Mouse (Mus musculus): ENCODE data around the gene Ldlr. TPM values are rescaled to one million over a fixed set of nuclear protein-coding genes. Genes with fewer than 3 reads are reported as not detected.
"Not testable (repeated sequence)": the region's sequence is repeated elsewhere in the genome, so short reads cannot be mapped to it uniquely, and the experiment has no call there.

Gene Ldlr
- polyA plus RNA-seq, 1 experiment from 2014 or later, result 7.3 TPM

DNA sequence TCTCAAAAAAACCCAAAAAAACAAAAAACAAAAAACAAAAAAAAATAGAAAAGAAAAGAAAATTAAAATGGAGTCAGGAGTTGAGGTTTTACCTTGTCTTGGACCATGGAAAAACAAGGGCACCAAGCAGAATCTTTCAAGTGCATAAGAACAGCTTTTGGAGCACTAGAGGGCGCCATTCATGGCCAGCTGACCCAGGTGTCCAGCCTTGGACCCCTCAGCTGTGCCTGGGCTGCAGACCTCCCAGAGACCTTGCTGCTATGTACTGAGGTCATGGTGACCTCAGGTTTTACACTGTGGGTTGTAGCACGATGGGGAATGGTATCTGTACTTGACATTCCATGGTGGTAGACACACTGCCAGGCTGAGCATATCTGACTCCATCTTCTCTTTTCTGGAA is 31.4 kb upstream of the Ldlr start:
- Histone ChIP-seq H3K9ac (ENCODE audit: low read length) (no peak overlapping the region), H3K4me3 (ENCODE audit: control insufficient read depth in 1 of 2, insufficient read depth in 1 of 2, low read depth in 1 of 2, low read length in 2 of 2) (no peak overlapping the region), H3K4me1 (ENCODE audit: control insufficient read depth in 2 of 2, insufficient read depth in 2 of 2, low read length in 2 of 2) (peaks cover 6 to 17% of the 10 kb centered on the region in 2 experiments), H3K36me3 (ENCODE audit: control insufficient read depth, insufficient read depth, low read length) (peaks cover 89% of the 10 kb centered on the region), H3K4me2 (ENCODE audit: low read length) (no peak overlapping the region), H3K27me3 (ENCODE audit: control insufficient read depth, insufficient read depth, low read length) (no peaks in the 10 kb centered on the region), H3K9me3 (ENCODE audit: control insufficient read depth, low read length) (no peaks in the 10 kb centered on the region), H3K27ac (replicated peaks in 1 of 2; ENCODE audit: control insufficient read depth in 1 of 2, insufficient read depth in 1 of 2, low read depth in 2 of 2, low read length in 2 of 2) (no peak overlapping the region)
- no peak for ATAC-seq (ENCODE audit: insufficient number of reproducible peaks, insufficient read depth, low FRiP score, low read depth)
- WGBS, result 19% methylated on average over 2 of the region's 2 CpGs

DNA sequence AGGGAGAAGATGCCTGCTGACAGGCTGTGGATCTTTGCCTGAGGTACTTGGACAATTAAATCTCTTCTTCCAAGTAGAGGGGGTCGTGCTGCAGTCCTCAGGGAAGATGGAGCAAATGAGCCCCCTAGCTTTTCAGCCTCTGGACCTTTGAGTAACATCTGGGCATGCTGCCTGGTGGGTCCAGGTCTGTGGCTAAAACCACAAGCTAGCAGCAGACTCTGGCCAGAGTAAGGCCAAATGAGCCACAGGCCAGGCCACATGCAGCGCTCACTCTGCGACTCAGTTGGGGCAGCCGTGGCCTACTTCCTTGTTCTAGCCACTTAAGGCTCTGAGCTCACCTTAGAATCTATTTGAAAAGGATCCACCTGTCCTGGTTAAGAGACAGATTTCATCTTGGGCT is 30.8 kb upstream of the Ldlr start:
- no peak overlapping the region for H3K4me2 ChIP-seq (ENCODE audit: low read length)

DNA sequence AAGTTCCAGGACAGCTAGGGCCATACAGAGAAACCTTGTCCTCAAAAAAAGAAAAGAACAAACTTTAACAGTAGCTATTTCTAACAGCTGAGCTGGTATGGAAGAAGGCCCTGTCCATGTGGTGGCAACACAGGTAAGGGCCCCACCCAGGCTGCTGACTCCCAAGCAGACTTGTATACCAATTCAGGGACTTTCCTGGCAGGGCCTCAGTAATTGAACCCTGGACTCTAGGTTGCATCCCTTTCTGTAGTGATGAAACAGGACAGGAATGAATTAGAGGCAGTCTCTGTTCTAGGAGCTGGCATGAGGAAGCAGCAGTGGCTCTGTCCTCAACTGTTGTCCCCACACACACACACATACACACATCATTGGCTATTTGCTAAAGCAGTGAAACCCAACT is 29.2 kb upstream of the Ldlr start:
- H3K27ac ChIP-seq (replicated peaks in 1 of 2; ENCODE audit: control insufficient read depth in 1 of 2, insufficient read depth in 1 of 2, low read depth in 2 of 2, low read length in 2 of 2), result no peak overlapping the region
- H3K4me2 ChIP-seq (ENCODE audit: low read length), result no peak overlapping the region
- no peak overlapping the region for H3K4me3 ChIP-seq (ENCODE audit: control insufficient read depth in 1 of 2, insufficient read depth in 1 of 2, low read depth in 1 of 2, low read length in 2 of 2)
- no peaks in the 10 kb centered on the region for H3K27me3 ChIP-seq (ENCODE audit: control insufficient read depth, insufficient read depth, low read length)
- H3K4me1 ChIP-seq (ENCODE audit: control insufficient read depth in 2 of 2, insufficient read depth in 2 of 2, low read length in 2 of 2), result peaks cover 4 to 5% of the 10 kb centered on the region in 2 experiments; a peak in 3 of 4 replicates
- H3K9ac ChIP-seq (ENCODE audit: low read length), result no peak overlapping the region
- H3K9me3 ChIP-seq (ENCODE audit: control insufficient read depth, low read length), result no peaks in the 10 kb centered on the region
- ATAC-seq (ENCODE audit: insufficient number of reproducible peaks, insufficient read depth, low FRiP score, low read depth), result no peak
- peaks cover 82% of the 10 kb centered on the region for H3K36me3 ChIP-seq (ENCODE audit: control insufficient read depth, insufficient read depth, low read length)

More for the DNA sequence above, 30.8 kb upstream of the Ldlr start:
- Histone ChIP-seq H3K36me3 (ENCODE audit: control insufficient read depth, insufficient read depth, low read length) (peaks cover 89% of the 10 kb centered on the region), H3K9ac (ENCODE audit: low read length) (no peak overlapping the region), H3K4me1 (ENCODE audit: control insufficient read depth in 2 of 2, insufficient read depth in 2 of 2, low read length in 2 of 2) (peaks cover 6 to 17% of the 10 kb centered on the region in 2 experiments), H3K27ac (replicated peaks in 1 of 2; ENCODE audit: control insufficient read depth in 1 of 2, insufficient read depth in 1 of 2, low read depth in 2 of 2, low read length in 2 of 2) (no peak overlapping the region), H3K27me3 (ENCODE audit: control insufficient read depth, insufficient read depth, low read length) (no peaks in the 10 kb centered on the region), H3K9me3 (ENCODE audit: control insufficient read depth, low read length) (no peaks in the 10 kb centered on the region), H3K4me3 (ENCODE audit: control insufficient read depth in 1 of 2, insufficient read depth in 1 of 2, low read depth in 1 of 2, low read length in 2 of 2) (no peak overlapping the region)
- ATAC-seq (ENCODE audit: insufficient number of reproducible peaks, insufficient read depth, low FRiP score, low read depth), result no peak
- 95% methylated on average over 4 of the region's 4 CpGs for WGBS

DNA sequence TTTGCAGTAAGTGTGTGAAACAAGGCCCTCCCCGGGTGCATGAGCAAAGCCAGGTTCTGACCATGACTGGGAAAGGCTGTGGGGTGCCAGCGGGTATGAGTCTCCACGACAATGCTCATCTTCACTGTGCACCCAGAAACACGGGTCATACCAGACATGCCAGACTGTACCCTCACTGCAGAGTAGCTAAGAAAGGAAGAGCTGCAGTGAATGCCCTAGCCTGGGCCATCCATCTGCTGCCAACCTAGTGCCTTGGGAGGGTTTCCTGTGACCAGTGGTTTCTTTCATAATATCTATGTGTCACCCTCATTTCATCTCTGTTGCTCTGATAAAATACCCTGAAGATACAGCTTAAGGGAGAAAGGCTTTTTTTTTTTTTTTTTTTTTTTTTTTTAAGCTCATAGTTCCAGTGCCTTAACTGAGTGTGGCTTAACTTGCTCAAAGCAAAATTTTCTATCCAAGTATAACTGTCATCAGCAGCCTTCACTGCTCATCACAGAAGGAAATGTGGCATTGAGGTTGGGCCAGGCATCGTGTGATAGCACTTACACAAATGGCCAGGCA is 28.0 kb upstream of the Ldlr start:
- no peak overlapping the region for H3K4me3 ChIP-seq (ENCODE audit: control insufficient read depth in 1 of 2, insufficient read depth in 1 of 2, low read depth in 1 of 2, low read length in 2 of 2)
- WGBS, result 89% methylated on average over 5 of the region's 5 CpGs
- ATAC-seq (ENCODE audit: insufficient number of reproducible peaks, insufficient read depth, low FRiP score, low read depth), result no peak
- no peaks in the 10 kb centered on the region; a peak in 1 of 4 replicates for H3K4me1 ChIP-seq (ENCODE audit: control insufficient read depth in 2 of 2, insufficient read depth in 2 of 2, low read length in 2 of 2)
- H3K36me3 ChIP-seq (ENCODE audit: control insufficient read depth, insufficient read depth, low read length), result peaks cover 83% of the 10 kb centered on the region
- no peak overlapping the region for H3K27ac ChIP-seq (replicated peaks in 1 of 2; ENCODE audit: control insufficient read depth in 1 of 2, insufficient read depth in 1 of 2, low read depth in 2 of 2, low read length in 2 of 2)
- no peak overlapping the region for H3K4me2 ChIP-seq (ENCODE audit: low read length)
- no peaks in the 10 kb centered on the region for H3K27me3 ChIP-seq (ENCODE audit: control insufficient read depth, insufficient read depth, low read length)
- no peaks in the 10 kb centered on the region for H3K9me3 ChIP-seq (ENCODE audit: control insufficient read depth, low read length)
- H3K9ac ChIP-seq (ENCODE audit: low read length), result no peak overlapping the region

DNA sequence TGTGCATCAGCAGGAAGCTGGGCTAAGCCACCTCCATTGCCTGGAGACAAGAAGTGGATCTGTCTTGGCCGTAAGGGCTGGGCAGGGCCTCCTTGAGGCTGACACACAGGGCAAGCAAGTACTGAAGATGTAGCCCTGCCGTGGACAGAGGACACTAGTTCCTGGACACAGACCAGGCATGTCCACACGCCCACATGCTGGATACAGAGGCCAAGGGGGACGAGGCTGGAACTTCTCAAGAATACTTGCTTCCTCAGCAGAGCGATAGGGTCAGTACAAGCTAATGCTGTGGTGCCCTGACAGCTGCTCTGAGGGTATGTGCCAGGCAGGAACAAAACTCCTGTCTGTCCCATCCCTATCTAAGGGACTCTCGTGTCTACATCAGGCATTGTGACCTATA is 26.2 kb upstream of the Ldlr start:
- no peak overlapping the region for H3K4me2 ChIP-seq (ENCODE audit: low read length)
- H3K9ac ChIP-seq (ENCODE audit: low read length), result no peak overlapping the region
- H3K4me3 ChIP-seq (ENCODE audit: control insufficient read depth in 1 of 2, insufficient read depth in 1 of 2, low read depth in 1 of 2, low read length in 2 of 2), result no peak overlapping the region
- H3K36me3 ChIP-seq (ENCODE audit: control insufficient read depth, insufficient read depth, low read length), result peaks cover 89% of the 10 kb centered on the region
- no peaks in the 10 kb centered on the region for H3K4me1 ChIP-seq (ENCODE audit: control insufficient read depth in 2 of 2, insufficient read depth in 2 of 2, low read length in 2 of 2)
- WGBS, result 80% methylated on average over 6 of the region's 6 CpGs
- H3K9me3 ChIP-seq (ENCODE audit: control insufficient read depth, low read length), result no peaks in the 10 kb centered on the region
- no peaks in the 10 kb centered on the region for H3K27me3 ChIP-seq (ENCODE audit: control insufficient read depth, insufficient read depth, low read length)
- no peak for ATAC-seq (ENCODE audit: insufficient number of reproducible peaks, insufficient read depth, low FRiP score, low read depth)
- no peak overlapping the region for H3K27ac ChIP-seq (replicated peaks in 1 of 2; ENCODE audit: control insufficient read depth in 1 of 2, insufficient read depth in 1 of 2, low read depth in 2 of 2, low read length in 2 of 2)

DNA sequence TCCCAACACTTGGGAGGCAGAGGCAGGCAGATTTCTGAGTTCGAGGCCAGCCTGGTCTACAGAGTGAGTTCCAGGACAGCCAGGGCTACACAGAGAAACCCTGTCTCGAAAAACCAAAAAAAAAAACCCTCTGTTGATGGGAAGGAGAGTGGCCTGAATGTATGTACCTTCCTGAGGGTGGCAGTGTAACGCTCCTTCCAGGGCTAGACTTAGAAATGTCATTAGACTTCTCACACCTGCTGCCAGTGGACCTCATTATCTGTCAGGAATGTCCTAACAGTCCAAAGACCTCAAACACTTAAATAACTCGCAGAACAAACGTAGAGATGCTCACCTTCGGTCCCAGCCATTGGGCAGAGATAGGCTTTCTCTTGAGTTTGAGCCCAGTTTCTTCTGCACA is 24.0 kb upstream of the Ldlr start:
- not testable (repeated sequence) for H3K9ac ChIP-seq (ENCODE audit: low read length); H3K9me3 ChIP-seq (ENCODE audit: control insufficient read depth, low read length); H3K4me2 ChIP-seq (ENCODE audit: low read length); H3K4me1 ChIP-seq (ENCODE audit: control insufficient read depth in 2 of 2, insufficient read depth in 2 of 2, low read length in 2 of 2); ATAC-seq (ENCODE audit: insufficient number of reproducible peaks, insufficient read depth, low FRiP score, low read depth); H3K27me3 ChIP-seq (ENCODE audit: control insufficient read depth, insufficient read depth, low read length); H3K27ac ChIP-seq (replicated peaks in 1 of 2; ENCODE audit: control insufficient read depth in 1 of 2, insufficient read depth in 1 of 2, low read depth in 2 of 2, low read length in 2 of 2); H3K4me3 ChIP-seq (ENCODE audit: control insufficient read depth in 1 of 2, insufficient read depth in 1 of 2, low read depth in 1 of 2, low read length in 2 of 2)
- 65% methylated on average over 6 of the region's 6 CpGs for WGBS
- peaks cover 89% of the 10 kb centered on the region for H3K36me3 ChIP-seq (ENCODE audit: control insufficient read depth, insufficient read depth, low read length)

DNA sequence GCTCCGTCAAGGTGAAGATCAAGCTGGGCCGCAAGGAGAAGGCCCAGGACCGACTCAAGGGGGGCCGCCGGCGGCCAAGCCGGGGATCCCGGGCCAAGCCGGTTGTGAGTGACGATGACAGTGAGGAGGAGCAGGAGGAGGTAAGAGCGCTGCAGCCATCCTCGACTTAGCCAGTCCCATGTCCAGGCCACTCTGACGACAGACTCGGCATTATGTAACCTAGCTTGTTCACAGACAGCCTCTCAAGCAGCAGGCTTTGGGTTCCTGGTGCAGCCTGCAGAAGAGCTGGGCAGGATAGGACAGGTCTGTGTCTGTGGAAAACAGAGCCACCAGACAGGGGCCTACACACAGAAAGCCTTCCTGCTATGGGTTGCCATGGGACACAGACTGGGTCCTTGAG is 22.2 kb upstream of the Ldlr start:
- no peak for ATAC-seq (ENCODE audit: insufficient number of reproducible peaks, insufficient read depth, low FRiP score, low read depth)
- H3K4me3 ChIP-seq (ENCODE audit: control insufficient read depth in 1 of 2, insufficient read depth in 1 of 2, low read depth in 1 of 2, low read length in 2 of 2), result no peak overlapping the region
- H3K27me3 ChIP-seq (ENCODE audit: control insufficient read depth, insufficient read depth, low read length), result no peaks in the 10 kb centered on the region
- 92% methylated on average over 14 of the region's 14 CpGs for WGBS
- no peak overlapping the region for H3K9ac ChIP-seq (ENCODE audit: low read length)
- no peaks in the 10 kb centered on the region for H3K9me3 ChIP-seq (ENCODE audit: control insufficient read depth, low read length)
- no peak overlapping the region for H3K4me2 ChIP-seq (ENCODE audit: low read length)
- H3K4me1 ChIP-seq (ENCODE audit: control insufficient read depth in 2 of 2, insufficient read depth in 2 of 2, low read length in 2 of 2), result no peaks in the 10 kb centered on the region
- H3K36me3 ChIP-seq (ENCODE audit: control insufficient read depth, insufficient read depth, low read length), result peaks cover 88% of the 10 kb centered on the region
- H3K27ac ChIP-seq (replicated peaks in 1 of 2; ENCODE audit: control insufficient read depth in 1 of 2, insufficient read depth in 1 of 2, low read depth in 2 of 2, low read length in 2 of 2), result no peak overlapping the region

DNA sequence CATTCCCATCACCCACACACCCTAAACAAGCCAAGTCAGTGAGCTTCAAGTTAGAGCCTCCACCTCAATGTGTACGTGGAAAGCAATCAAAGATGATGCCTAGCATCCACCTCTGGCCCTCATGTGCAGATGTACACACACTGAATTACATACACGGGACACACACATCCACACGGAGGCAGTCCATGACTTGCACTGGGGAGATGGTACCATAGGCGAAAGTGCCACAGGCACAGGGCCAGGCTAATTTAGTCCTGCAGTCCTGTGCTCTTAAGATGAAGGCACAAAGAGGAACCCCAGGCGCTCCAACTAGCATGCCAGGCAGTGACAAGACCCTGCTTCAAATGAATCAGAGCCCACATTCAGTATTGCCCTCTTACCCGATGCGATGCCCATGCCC is 19.8 kb upstream of the Ldlr start:
- Histone ChIP-seq H3K36me3 (ENCODE audit: control insufficient read depth, insufficient read depth, low read length) (peaks cover 92% of the 10 kb centered on the region), H3K27me3 (ENCODE audit: control insufficient read depth, insufficient read depth, low read length) (no peaks in the 10 kb centered on the region), H3K9ac (ENCODE audit: low read length) (no peak overlapping the region), H3K9me3 (ENCODE audit: control insufficient read depth, low read length) (no peaks in the 10 kb centered on the region), H3K4me1 (ENCODE audit: control insufficient read depth in 2 of 2, insufficient read depth in 2 of 2, low read length in 2 of 2) (no peaks in the 10 kb centered on the region), H3K4me2 (ENCODE audit: low read length) (no peak overlapping the region), H3K4me3 (ENCODE audit: control insufficient read depth in 1 of 2, insufficient read depth in 1 of 2, low read depth in 1 of 2, low read length in 2 of 2) (no peak overlapping the region), H3K27ac (replicated peaks in 1 of 2; ENCODE audit: control insufficient read depth in 1 of 2, insufficient read depth in 1 of 2, low read depth in 2 of 2, low read length in 2 of 2) (no peak overlapping the region)
- 94% methylated on average over 7 of the region's 7 CpGs for WGBS
- no peak for ATAC-seq (ENCODE audit: insufficient number of reproducible peaks, insufficient read depth, low FRiP score, low read depth)
